Mouse (Mus musculus): ENCODE data around the gene D930007J09Rik. TPM values are rescaled to one million over a fixed set of nuclear protein-coding genes. Genes with fewer than 3 reads are reported as not detected.

D930007J09Rik gene
- polyA plus RNA-seq (2015; fragmentation: Nextera tagmentation; extraction: Ambion mirVana), result not detected in 2 replicates

- under 1% methylated on average over 94 of the region's 95 CpGs for WGBS
- H3K9ac ChIP-seq, result peak within 1 kb of the TSS; percentile 75
- H3K27me3 ChIP-seq (replicated peaks), result no peaks in the 10 kb centered on the region
- peak within 1 kb of the TSS; percentile 92 for H3K4me2 ChIP-seq
- H3K36me3 ChIP-seq, result peaks cover 4% of the 10 kb centered on the region; the same call in 1 of the 2 replicates
- no peaks in the 10 kb centered on the region for H3K9me3 ChIP-seq
- ATAC-seq (ENCODE audit: insufficient read depth, low FRiP score, low read depth), result peak; percentile 8
- peak within 1 kb of the TSS; percentile 74 for H3K27ac ChIP-seq
- peak within 1 kb of the TSS; percentile 91 for H3K4me3 ChIP-seq (replicated peaks)
- H3K4me1 ChIP-seq, result peaks cover 15% of the 10 kb centered on the region
These were observed at the start of gene D930007J09Rik for GRCm38 (mm10) chr13:32802259-32803081. D930007J09Rik (minus strand) TSS chr13:32802849.

GRCm38 (mm10) chr13:32851967-32852366, 49.3 kb upstream of the D930007J09Rik start:
- 9% methylated on average over 7 of the region's 7 CpGs for WGBS
- no peaks in the 10 kb centered on the region for H3K27me3 ChIP-seq (replicated peaks)
- no peak overlapping the region for H3K9ac ChIP-seq
- H3K9me3 ChIP-seq, result no peaks in the 10 kb centered on the region
- no peak for ATAC-seq (ENCODE audit: insufficient read depth, low FRiP score, low read depth)
- H3K4me3 ChIP-seq (replicated peaks), result no peak overlapping the region
- H3K4me1 ChIP-seq, result peaks cover 18% of the 10 kb centered on the region
- H3K36me3 ChIP-seq, result no peaks in the 10 kb centered on the region
- H3K4me2 ChIP-seq, result no peak overlapping the region
- no peak overlapping the region for H3K27ac ChIP-seq

GRCm38 (mm10) chr13:32850668-32851404, 48.2 kb upstream of the D930007J09Rik start, which contains the start of gene Serpinb1a:
Serpinb1a (minus strand) TSS chr13:32851185.
- Histone ChIP-seq H3K9ac (no peak within 1 kb of the TSS), H3K4me3 (replicated peaks) (peak within 1 kb of the TSS; percentile 29), H3K27ac (peak within 1 kb of the TSS; percentile 78), H3K9me3 (no peaks in the 10 kb centered on the region), H3K27me3 (replicated peaks) (no peaks in the 10 kb centered on the region), H3K4me1 (peaks cover 18% of the 10 kb centered on the region), H3K4me2 (peak within 1 kb of the TSS; percentile 39), H3K36me3 (no peaks in the 10 kb centered on the region)
- WGBS, result 46% methylated on average over 10 of the region's 10 CpGs
- peak; percentile 76; the same call in 1 of the 2 replicates for ATAC-seq (ENCODE audit: insufficient read depth, low FRiP score, low read depth)

- Histone ChIP-seq H3K4me2 (peak overlapping the region; percentile 39), H3K9ac (no peak overlapping the region), H3K4me3 (replicated peaks) (peak overlapping the region; percentile 9; the same call in 1 of the 2 replicates), H3K36me3 (no peaks in the 10 kb centered on the region), H3K27ac (peak overlapping the region; percentile 78), H3K27me3 (replicated peaks) (no peaks in the 10 kb centered on the region), H3K9me3 (no peaks in the 10 kb centered on the region), H3K4me1 (peaks cover 18% of the 10 kb centered on the region)
- 41% methylated on average over 1 of the region's 1 CpGs for WGBS
- ATAC-seq (ENCODE audit: insufficient read depth, low FRiP score, low read depth), result no peak
These were observed 47.5 kb upstream of the D930007J09Rik start for GRCm38 (mm10) chr13:32850156-32850555.

- no peaks in the 10 kb centered on the region for H3K9me3 ChIP-seq
- H3K4me3 ChIP-seq (replicated peaks), result peak overlapping the region; percentile 9; the same call in 1 of the 2 replicates
- H3K4me2 ChIP-seq, result peak overlapping the region; percentile 39
- H3K36me3 ChIP-seq, result no peaks in the 10 kb centered on the region
- peaks cover 18% of the 10 kb centered on the region for H3K4me1 ChIP-seq
- no peak overlapping the region for H3K9ac ChIP-seq
- H3K27me3 ChIP-seq (replicated peaks), result no peaks in the 10 kb centered on the region
- peak; percentile 78 for ATAC-seq (ENCODE audit: insufficient read depth, low FRiP score, low read depth)
- H3K27ac ChIP-seq, result peak overlapping the region; percentile 78
These were observed 47.0 kb upstream of the D930007J09Rik start for GRCm38 (mm10) chr13:32849531-32850123.

GRCm38 (mm10) chr13:32849092-32849491, 46.4 kb upstream of the D930007J09Rik start:
- peak overlapping the region; percentile 78 for H3K27ac ChIP-seq
- H3K4me2 ChIP-seq, result peak overlapping the region; percentile 39; the same call in 1 of the 2 replicates
- H3K4me3 ChIP-seq (replicated peaks), result no peak overlapping the region
- no peak overlapping the region for H3K9ac ChIP-seq
- H3K4me1 ChIP-seq, result peaks cover 18% of the 10 kb centered on the region
- H3K27me3 ChIP-seq (replicated peaks), result no peaks in the 10 kb centered on the region
- no peaks in the 10 kb centered on the region for H3K9me3 ChIP-seq
- peak; percentile 81 for ATAC-seq (ENCODE audit: insufficient read depth, low FRiP score, low read depth)
- WGBS, result 33% methylated on average over 4 of the region's 4 CpGs
- no peaks in the 10 kb centered on the region for H3K36me3 ChIP-seq

GRCm38 (mm10) chr13:32846221-32846620, 43.6 kb upstream of the D930007J09Rik start:
- Histone ChIP-seq H3K9ac (no peak overlapping the region), H3K4me2 (no peak overlapping the region), H3K4me1 (peaks cover 18% of the 10 kb centered on the region), H3K36me3 (no peaks in the 10 kb centered on the region), H3K27ac (no peak overlapping the region), H3K9me3 (no peaks in the 10 kb centered on the region), H3K4me3 (replicated peaks) (no peak overlapping the region), H3K27me3 (replicated peaks) (no peaks in the 10 kb centered on the region)
- no peak for ATAC-seq (ENCODE audit: insufficient read depth, low FRiP score, low read depth)

GRCm38 (mm10) chr13:32841349-32841748, 38.7 kb upstream of the D930007J09Rik start:
- ATAC-seq (ENCODE audit: insufficient read depth, low FRiP score, low read depth), result no peak
- Histone ChIP-seq H3K36me3 (no peaks in the 10 kb centered on the region), H3K4me1 (no peaks in the 10 kb centered on the region), H3K9ac (no peak overlapping the region), H3K4me3 (replicated peaks) (no peak overlapping the region), H3K27ac (no peak overlapping the region), H3K4me2 (no peak overlapping the region), H3K27me3 (replicated peaks) (no peaks in the 10 kb centered on the region), H3K9me3 (no peaks in the 10 kb centered on the region)
- WGBS, result 80% methylated on average over 3 of the region's 3 CpGs

- Histone ChIP-seq H3K36me3 (no peaks in the 10 kb centered on the region), H3K9me3 (no peaks in the 10 kb centered on the region), H3K27ac (no peak overlapping the region), H3K4me2 (no peak overlapping the region), H3K4me1 (no peaks in the 10 kb centered on the region), H3K9ac (no peak overlapping the region), H3K4me3 (replicated peaks) (no peak overlapping the region), H3K27me3 (replicated peaks) (no peaks in the 10 kb centered on the region)
- 27% methylated on average over 1 of the region's 1 CpGs for WGBS
- no peak for ATAC-seq (ENCODE audit: insufficient read depth, low FRiP score, low read depth)
These were observed 36.7 kb upstream of the D930007J09Rik start for GRCm38 (mm10) chr13:32839314-32839713.

- Histone ChIP-seq H3K36me3 (no peaks in the 10 kb centered on the region), H3K9me3 (no peaks in the 10 kb centered on the region), H3K4me2 (no peak overlapping the region), H3K27ac (no peak overlapping the region), H3K4me1 (no peaks in the 10 kb centered on the region), H3K27me3 (replicated peaks) (no peaks in the 10 kb centered on the region), H3K4me3 (replicated peaks) (no peak overlapping the region), H3K9ac (no peak overlapping the region)
- WGBS, result 86% methylated on average over 5 of the region's 5 CpGs
- ATAC-seq (ENCODE audit: insufficient read depth, low FRiP score, low read depth), result no peak
These were observed 31.9 kb upstream of the D930007J09Rik start for GRCm38 (mm10) chr13:32834513-32834912.

GRCm38 (mm10) chr13:32833237-32833636, 30.6 kb upstream of the D930007J09Rik start:
- ATAC-seq (ENCODE audit: insufficient read depth, low FRiP score, low read depth), result no peak
- Histone ChIP-seq H3K4me3 (replicated peaks) (no peak overlapping the region), H3K9ac (no peak overlapping the region), H3K9me3 (no peaks in the 10 kb centered on the region), H3K4me1 (no peaks in the 10 kb centered on the region), H3K27me3 (replicated peaks) (no peaks in the 10 kb centered on the region), H3K36me3 (no peaks in the 10 kb centered on the region), H3K27ac (no peak overlapping the region), H3K4me2 (no peak overlapping the region)
- WGBS, result 60% methylated on average over 6 of the region's 6 CpGs
